Mouse (Mus musculus) adrenal gland, adult 2 months (tissue): ENCODE data around the gene Evl. TPM values are rescaled to one million over a fixed set of nuclear protein-coding genes. Genes with fewer than 3 reads are reported as not detected.
"Not testable (repeated sequence)": the region's sequence is repeated elsewhere in the genome, so short reads cannot be mapped to it uniquely, and the experiment has no call there.

Experiments used
- DNase-seq: peaks from one replicate; pipeline ENCODE4 v3.0.0; 2021
- polyA plus RNA-seq: library from polyadenylated mRNA; depleted of rRNA; stranded (reverse); fragments of >200 nt; gene quantifications from 2 replicates; pipeline ENCODE4 v1.2.3, GENCODE M21; 2012
- total RNA-seq, 2 experiments: library from RNA; stranded (reverse); gene quantifications; 2 replicates each; pipeline ENCODE4 v1.2.3; 2021

Evl gene
- total and polyA plus RNA-seq, 3 experiments: 18.6 to 48.5 (median 39.1) TPM

DNA sequence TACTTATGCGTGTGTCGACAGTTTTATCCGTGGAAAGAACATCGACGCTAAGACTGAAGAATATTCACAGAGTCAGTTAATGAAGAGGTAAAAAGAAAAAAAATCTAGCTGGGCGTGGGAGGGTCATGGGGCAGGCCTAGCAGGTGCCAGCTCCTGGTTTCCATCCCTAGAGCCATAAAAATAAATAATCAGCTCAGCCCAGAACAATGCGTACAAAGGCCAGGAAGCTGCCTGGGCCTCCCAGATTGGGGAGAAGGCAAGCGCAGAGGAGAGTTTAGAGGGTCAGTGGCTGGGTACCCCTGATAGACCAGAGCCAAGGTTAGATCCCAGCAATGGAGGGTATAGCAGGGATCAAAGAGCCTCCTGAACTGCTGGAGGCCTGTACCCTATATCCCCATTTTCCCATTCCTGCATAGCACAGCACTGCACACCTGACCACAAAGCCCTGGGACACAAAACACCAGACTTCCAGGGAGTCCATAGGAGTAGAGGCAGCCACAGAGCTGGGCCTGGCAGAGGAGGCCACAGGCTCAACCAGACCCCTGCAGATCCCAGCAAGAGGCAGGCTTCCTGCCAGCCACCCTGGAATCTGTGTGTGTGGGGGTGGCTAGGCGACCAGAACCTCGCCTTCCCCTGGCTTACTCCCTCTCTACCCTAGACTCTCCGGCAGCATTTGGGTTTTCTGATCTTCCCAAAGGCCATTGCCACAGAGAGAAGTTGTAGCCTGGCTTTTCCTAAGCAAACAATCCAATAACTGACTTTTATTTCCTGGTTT lies 144.4 kb downstream of the Evl start:
- DNase-seq: no peak

DNA sequence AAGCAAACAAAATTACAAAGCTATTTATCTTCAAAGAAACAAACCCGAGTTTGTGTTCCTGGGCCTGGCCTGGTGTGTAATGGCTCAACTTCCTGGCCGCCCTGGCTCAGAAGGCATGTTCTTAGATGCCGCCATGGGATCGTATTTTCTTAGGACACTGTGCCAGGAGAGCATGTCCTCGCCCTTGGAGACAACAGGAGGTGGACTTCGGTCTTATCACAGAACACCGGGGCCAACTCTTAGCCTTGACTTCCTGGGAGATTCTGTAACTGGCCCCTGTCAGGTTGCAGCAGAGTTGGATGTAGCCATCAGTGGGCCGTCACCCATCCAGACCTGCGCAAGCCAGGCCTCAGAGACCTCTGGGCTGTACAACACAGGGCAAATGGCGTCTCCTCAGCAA lies 145.1 kb downstream of the Evl start:
- no peak for DNase-seq

DNA sequence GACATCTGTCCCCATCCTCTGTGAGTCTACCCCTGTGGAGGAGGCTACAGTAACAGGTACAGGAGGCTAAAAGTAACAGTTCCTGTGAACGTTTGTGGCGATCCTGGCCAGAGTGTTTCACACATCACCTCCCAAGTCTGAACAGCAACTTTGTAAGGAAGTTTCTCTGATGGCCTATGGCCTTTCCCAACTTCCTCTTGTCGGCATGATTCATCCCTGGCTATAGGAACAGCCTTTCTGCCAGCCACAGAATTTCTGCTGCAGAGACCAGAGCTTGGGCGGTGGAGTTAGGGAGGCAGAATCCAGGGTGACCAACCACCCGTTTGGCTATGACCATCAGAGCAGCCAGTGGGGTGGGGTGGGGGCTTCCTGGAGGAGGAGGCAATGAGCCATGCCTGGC lies 145.5 kb downstream of the Evl start:
- DNase-seq: no peak

DNA sequence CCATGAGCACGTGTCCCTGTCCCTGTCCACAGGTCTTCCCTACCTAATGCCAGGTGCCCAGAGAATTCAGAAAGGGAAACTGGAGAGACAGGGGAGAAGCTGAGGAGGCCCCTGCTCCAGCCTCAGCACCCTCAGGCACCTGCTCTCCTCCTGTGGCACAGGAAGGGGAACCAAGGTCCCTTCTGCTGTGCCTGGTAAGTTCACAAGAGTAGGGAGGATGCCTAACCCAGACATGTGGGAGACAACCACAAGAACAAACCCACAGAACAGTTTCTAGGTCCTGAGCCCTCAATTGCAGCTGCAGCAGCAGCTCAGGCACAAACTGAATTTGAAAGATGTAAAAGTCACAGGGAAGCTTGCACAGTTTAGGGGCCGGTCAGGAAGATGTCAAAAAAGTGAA lies 146.7 kb downstream of the Evl start:
- DNase-seq: no peak

DNA sequence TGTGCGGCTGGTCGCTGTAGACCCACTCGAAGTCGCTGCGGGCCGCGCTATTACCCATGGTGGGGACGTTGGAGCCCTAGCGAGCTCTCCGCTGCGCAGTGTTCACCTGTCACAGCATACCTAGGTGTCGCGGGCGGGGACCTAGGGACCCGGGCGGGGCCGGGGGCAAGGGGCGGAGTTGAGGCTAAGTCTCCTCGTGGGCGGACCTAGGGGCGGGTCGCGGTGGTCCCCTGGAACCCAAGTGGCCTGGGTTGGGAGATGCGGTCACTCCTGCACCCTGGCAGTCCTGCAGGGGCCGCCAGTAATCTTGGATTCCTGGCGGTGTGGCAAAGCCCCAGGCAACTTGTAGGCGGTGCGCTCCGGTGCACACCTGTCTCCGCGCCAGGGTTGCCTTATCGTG lies 147.7 kb downstream of the Evl start, which contains the start of gene Degs2:
Gene Degs2 (minus strand): TSS at position 131 of the 400 bp plus-strand sequence.
- DNase-seq: no peak

DNA sequence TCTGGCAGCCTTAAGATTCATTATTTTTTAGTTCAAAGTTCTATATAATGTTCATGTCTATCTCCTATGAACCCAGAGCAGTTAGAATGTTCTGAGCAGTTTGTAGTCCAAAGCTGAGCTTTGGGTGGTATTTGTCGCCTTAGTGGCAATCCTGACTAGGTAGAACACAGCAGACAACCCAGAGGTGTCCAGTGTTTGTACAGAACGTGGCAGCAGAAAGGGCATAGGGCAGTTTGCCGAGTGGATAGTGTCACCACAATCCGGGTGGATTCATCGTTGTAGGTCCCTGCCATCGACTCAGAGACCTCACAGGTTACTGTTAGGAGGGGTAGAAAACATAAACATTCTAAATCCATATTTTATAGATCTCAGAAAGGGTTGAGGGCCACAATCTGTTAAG lies 151.0 kb downstream of the Evl start:
- DNase-seq: no peak

DNA sequence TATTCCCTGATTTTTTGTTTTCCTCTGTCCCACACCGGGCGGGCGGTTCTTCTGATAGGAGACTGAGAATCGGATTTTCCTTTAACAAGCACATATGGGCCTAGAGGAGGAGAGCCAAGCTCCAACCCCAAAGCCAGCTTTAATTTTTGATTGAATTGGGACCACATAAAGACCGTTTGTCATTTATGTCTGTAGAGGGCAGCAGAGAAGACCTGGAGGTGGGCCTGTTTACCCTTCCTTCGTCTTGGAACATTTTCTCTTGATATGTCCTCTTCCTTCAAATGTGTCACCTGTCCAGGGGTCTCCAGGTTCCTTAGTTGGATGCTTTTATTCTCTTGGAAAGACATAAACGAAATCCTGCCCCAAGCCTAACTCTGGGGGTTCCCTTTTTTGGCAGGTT lies 151.6 kb downstream of the Evl start:
- DNase-seq: no peak

DNA sequence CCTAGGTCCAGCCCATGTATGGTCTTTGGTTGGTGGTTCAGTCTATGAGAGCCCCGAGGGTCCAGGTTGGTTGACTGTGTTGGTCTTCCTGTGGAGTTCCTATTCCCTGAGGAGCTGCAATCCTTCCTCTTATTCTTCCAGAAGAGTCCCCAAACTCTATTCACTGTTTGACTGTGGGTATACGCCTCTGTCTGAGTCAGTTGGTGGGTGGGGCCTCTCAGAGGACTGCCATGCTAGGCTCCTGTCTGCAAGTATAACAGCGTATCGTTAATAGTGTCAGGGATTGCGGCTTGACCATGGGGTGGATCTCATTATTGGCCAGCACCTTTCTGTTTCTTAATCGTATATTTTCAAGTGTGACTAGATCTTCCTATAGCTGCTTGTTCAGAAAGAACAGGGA lies 154.9 kb downstream of the Evl start:
- DNase-seq: no peak

DNA sequence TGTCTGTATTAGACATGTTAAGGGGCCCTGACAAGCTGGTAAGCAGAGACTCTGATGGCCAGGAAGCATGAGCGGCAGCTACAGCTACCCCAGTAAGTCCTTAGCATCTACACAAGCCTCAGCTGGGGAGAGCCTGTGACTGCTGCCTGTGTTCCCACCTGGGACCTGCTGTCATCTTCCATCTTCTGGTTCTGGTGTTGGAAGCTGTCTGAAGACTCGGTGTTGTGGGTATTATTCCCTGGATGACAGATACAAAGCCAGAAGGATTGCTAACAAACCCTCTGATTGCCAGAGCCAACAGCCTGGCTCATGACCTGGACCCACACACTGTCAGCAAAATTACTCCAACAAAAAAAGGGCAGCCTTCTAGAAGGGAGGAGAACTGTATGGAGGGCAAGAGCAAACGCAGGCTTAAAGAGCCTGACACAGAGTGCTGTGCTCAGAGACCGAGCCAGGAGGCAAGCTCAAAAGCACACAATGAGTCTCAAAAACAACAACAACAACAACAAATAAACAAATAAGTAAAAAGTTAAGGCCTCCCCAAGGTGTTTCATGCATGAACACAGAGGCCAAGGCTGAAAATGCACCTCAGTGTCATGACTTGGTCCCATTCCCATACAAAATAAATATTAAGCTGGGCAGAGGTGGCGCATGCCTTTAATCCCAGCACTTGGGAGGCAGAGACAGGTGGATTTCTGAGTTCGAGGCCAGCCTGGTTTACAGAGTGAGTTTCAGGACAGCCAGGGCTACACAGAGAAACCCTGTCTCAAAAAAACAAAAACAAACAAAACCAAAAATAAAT lies 155.6 kb downstream of the Evl start:
- DNase-seq: no peak

DNA sequence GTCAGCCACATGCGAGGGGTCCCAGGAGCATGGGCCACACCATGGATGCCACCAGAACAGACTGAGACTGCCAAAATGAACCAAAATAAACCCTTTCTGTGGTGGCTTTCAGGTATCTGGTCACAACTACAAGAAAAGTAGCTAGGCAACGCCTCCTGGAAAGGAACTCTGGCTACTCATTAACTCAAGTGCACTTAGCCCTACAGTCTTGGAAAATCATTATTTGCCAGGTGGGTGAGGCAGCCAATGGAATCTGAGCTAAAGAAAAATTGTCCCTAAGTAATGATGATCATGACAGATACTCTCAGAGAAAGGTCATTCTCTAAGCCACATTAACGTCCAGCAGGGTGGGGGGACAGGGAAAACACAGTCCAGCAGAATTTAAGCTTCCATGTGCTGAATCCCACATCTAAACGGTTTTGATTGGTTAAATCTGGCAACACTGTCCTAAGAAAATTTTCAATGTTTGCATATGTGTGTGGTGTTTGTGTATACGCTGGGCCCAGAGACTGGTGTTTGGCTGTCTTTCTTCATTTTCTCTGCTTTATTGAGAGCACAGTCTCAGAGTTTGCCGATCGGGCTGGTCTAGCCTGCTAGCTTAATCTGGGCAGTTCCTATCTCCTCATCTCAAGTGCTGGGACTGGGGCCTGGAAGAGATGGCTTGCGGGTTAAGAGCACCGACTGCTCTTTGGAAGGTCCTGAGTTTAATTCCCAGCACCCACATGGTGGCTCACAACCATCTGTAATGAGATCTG lies 156.5 kb downstream of the Evl start:
- DNase-seq: no peak

DNA sequence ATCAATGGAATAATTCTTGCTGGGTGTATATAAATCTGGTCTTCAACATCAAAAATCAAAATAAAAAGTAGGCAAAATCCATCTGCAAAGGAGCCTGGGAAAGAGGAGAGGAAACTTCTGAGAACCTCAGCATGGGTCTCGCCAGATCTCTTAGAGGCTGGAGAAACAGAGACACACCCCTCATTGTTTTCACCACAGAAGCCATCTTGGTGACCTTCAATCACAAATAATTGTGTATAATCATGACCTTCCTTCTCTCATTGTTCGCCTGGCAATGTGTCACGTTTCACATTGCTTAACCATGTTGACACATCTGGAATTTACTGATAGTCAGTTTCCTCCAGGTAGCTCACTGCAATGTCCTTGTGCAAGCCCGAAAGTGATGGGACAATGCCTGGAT lies 158.0 kb downstream of the Evl start:
- no peak for DNase-seq

DNA sequence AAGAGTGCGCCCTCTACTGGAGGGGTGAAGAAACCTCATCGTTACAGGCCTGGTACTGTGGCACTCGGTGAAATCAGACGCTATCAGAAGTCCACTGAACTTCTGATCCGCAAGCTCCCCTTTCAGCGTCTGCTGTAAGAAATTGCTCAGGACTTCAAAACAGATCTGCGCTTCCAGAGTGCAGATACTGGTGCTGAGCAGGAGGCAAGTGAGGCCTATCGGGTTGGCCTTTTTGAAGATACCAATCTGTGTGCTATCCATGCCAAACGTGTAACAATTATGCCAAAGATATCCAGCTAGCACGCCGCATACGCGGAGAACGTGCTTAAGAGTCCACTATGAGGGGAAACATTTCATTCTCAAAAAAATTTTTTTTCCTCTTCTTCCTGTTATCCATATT lies 159.5 kb downstream of the Evl start:
- DNase-seq: not testable (repeated sequence)

DNA sequence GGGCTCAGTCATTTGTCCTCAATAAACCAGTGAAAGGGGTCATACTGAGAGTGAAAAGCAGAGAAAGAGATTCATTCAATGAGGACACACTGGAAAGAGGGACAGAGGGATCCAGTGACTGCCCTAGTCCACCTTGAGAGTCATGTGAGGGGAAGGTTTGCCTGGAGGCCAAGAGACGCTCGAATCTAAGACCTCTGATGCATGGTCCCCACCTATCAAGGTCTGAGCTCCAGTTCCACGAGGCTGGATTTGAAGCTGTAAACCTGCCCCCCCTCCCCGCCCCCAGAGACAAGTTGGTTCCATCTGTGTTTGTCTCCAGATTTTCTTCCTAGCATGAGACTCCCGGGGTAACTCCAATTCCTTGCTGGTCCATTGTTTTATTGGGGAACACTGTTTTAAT lies 161.3 kb downstream of the Evl start:
- DNase-seq: no peak

DNA sequence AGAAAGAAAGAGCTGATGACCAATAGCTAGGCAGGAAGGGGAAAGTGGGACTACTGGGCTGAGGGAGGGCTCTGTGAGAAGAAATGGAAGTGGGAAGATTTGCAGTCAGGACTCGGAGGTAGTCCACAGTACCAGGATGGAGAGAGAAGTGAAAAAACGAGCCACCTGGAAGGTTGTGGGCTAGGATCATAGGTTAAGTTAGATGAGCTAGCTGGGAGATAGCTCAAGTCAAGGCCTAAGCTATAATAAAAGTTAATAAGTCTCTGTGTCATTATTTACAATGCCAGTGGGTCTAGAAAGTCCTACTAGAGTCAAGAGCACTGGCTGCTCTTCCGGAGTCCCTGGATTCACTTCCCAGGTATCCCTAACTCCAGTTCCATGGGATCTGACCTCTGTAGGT lies 164.0 kb downstream of the Evl start:
- DNase-seq: no peak

DNA sequence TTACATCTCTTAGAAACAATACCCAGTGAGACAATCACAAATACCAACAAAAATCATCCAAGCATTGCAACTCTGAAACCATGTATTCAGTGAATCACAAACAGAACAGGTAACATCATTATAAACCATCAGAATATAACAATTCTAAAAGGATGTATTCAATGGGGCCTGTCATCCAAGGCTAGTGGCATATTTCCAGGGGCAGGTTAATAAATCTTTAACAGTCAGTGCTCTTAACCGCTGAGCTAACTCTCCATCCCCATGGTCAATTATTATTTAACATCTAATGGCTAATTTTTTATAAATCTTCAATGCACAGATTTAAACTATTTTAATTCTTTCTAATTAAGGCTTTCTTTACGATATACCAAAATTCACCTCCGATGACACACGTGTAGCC lies 167.9 kb downstream of the Evl start:
- DNase-seq: no peak

DNA sequence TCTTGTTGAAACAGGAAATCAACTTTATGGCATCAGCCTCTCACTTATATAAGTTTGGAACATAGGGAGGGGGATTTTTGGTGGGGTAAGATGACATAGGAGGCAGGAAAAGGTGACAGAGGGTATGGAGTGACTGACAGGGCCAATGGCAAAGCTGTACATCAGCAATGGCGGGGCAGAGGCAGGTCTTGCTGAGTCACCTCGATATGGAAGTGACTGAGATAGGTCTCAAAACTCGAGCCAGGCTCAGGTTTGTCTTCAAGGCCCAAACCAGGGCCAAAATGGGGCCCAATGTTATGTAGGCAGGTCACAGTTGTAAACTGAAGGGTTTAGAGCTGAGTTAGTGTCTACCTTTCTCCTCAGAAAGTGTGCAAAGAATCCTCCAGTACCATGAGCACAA lies 169.3 kb downstream of the Evl start:
- DNase-seq: no peak

DNA sequence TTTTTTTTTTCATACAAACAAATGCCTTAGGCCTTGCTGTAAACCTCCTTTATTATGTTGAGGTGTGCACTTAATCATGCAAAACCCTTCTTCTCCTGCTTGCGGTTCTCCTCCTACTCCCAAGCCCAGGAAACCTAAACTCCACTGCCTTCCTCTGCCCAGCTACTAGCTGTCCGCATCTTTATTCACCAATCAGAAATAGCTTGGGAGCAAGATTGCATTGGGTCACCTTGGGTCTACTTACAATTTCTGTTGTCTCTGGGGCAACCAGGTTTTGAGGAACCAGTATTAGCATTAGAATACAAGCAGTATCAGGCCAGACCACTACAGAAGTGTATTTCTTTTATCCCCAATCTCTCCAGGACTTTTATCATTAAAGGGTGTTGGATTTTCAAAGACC lies 179.9 kb downstream of the Evl start:
- no peak for DNase-seq

DNA sequence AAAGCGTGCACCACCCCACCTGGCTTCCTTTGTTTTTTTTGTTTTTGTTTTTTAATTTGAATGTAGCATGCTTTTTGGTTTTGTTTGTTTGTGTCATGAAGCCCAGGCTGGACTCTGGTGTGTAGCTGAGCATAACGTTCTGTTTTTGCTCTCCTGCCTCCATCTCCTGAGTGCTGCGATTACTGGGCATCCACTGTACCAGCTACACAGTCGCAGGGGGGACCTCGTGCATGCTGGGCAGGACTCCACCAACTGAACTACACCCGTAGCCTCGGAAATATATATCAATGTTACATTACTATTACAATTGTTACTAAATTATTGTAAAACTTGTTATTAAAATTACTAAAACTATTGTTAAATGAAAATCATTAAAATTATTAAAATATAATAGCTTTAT lies 183.3 kb downstream of the Evl start:
- DNase-seq: no peak
